Mouse (Mus musculus): ENCODE results near the gene Gm20683.

DNA sequence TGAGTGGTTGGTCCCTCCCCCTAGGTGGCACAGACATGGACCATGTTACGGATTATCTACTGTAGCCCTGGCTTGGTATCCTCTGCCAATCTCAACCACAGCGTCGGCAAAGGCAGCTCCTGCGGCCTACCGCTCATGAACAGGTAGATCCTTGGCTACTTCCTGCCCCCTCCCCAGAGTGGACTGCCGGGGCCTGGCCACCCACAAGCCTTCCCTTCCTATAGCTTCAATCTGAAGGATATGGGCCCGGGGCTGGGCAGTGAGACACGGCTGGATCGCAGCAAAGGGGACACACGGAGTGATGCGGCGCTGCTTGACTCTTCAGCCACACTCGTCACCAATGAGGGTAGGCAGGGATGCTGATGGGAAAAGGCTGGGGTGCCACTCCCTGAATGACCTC, 14.6 kb downstream of the Gm20683 start:
- TF ChIP-seq POLR2AphosphoS2 (IDR thresholded peaks at IDR 0.05; ENCODE audit: insufficient read length, low read depth) (no peak), POLR2A (IDR thresholded peaks at IDR 0.05; ENCODE audit: insufficient read length, low read depth) (no peak), E2F4 (IDR thresholded peaks at IDR 0.05; ENCODE audit: insufficient read depth) (no peak), USF1 (IDR thresholded peaks at IDR 0.05; ENCODE audit: low read depth) (no peak), MYOD1 (IDR thresholded peaks at IDR 0.05; ENCODE audit: control insufficient read depth in 1 of 3, insufficient read length in 2 of 3, low read depth in 2 of 3) (no peak), CEBPB (IDR thresholded peaks at IDR 0.05; ENCODE audit: insufficient read depth, poor library complexity, severe bottlenecking) (no peak), TCF3 (IDR thresholded peaks at IDR 0.05; ENCODE audit: insufficient read length, low read depth) (no peak)
